Mouse (Mus musculus) kidney, adult 2 months (tissue): ENCODE data around the gene Dner.

Experiments used
- CTCF ChIP-seq: fragments of 200-500 bp; conservative IDR thresholded peaks from 2 replicates; pipeline ENCODE4 v1.5.1; 2011; ENCODE audit warnings: low read depth, mild to moderate bottlenecking, control low read depth, low read length, moderate library complexity, mixed read lengths; ENCODE audit not compliant: insufficient read depth, insufficient read length
- POLR2A ChIP-seq: fragments of 200-500 bp; IDR thresholded peaks from one replicate; pipeline ENCODE4 v1.6.1; 2011; ENCODE audit warnings: low read depth, low read length, control low read depth

DNA sequence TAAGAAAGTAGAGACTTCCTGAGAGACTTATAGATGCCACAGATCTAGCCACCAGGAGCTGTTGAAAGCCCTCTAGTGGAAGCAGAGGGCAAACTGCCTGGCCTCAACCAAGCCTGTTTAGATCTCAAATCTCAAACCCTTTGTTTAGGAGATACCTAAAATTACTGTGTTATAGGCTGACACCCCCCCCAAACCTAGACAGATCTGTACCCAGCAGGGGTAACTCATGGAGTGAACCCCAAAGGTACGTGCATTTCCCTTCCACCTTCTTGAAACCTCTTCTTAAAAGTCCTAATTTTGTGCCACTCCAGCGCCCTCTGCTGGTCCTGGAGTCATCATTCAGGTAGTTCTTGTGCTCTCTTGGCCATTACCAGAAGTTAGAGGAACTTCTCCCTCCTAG lies 1.1 kb upstream of the Dner start:
- TF ChIP-seq CTCF (peak; percentile 48), POLR2A (no peak)
